Mouse (Mus musculus) MEL (cell line): ENCODE results near the gene Col2a1. TPM values are rescaled to one million over a fixed set of nuclear protein-coding genes. Genes with fewer than 3 reads are reported as not detected.

Experiments used
- DNase-seq: peaks from one replicate; pipeline ENCODE4 v3.0.0; 2011; ENCODE audit warnings: low read depth, low spot score
- H3K27ac ChIP-seq: 2 replicates; pipeline ENCODE4 v1.5.1; 2012; ENCODE audit warnings: low read depth, mild to moderate bottlenecking, control low read depth, low read length, moderate library complexity; ENCODE audit not compliant: control insufficient read depth
- H3K27me3 ChIP-seq, 2 experiments: fragments of 150-350 bp in 1 of 2; sonication (generic) in 1 of 2; 2 replicates each; pipeline ENCODE4 v1.6.1; 2012; ENCODE audit warnings: low read length in 2 of 2, mild to moderate bottlenecking in 2 of 2, improper control_type of control experiment in 1 of 2, moderate library complexity in 1 of 2; ENCODE audit not compliant: insufficient read depth in 2 of 2, control insufficient read depth in 1 of 2
- H3K36me3 ChIP-seq, 2 experiments: 2 replicates each; pipeline ENCODE4 v1.6.1; 2012 to 2014; ENCODE audit warnings: low read length in 2 of 2, improper control_type of control experiment in 1 of 2, inconsistent platforms in 1 of 2, mild to moderate bottlenecking in 1 of 2; ENCODE audit not compliant: insufficient read depth in 2 of 2, control insufficient read depth in 1 of 2
- H3K4me1 ChIP-seq, 2 experiments: fragments of 150-350 bp in 1 of 2; sonication (generic) in 1 of 2; 2 replicates each; pipeline ENCODE4 v1.6.1; 2012; ENCODE audit warnings: low read length in 2 of 2, improper control_type of control experiment in 1 of 2, mild to moderate bottlenecking in 1 of 2; ENCODE audit not compliant: insufficient read depth in 2 of 2, control insufficient read depth in 1 of 2
- H3K4me3 ChIP-seq, 2 experiments: fragments of 150-350 bp in 1 of 2; sonication (generic) in 1 of 2; 2 replicates each; pipeline ENCODE4 v1.5.1; 2012; ENCODE audit warnings: low read depth in 2 of 2, low read length in 2 of 2, mild to moderate bottlenecking in 2 of 2, moderate library complexity in 2 of 2, control low read depth in 1 of 2, improper control_type of control experiment in 1 of 2; ENCODE audit not compliant: control insufficient read depth in 1 of 2, insufficient read depth in 1 of 2
- H3K79me2 ChIP-seq: 2 replicates; pipeline ENCODE4 v1.6.1; 2012; ENCODE audit warnings: mild to moderate bottlenecking, low read length, moderate library complexity; ENCODE audit not compliant: control insufficient read depth, poor library complexity, insufficient read depth
- H3K9ac ChIP-seq: 2 replicates; pipeline ENCODE4 v1.6.1; 2012; ENCODE audit warnings: low read depth, mild to moderate bottlenecking, control low read depth, low read length, moderate library complexity; ENCODE audit not compliant: control insufficient read depth, poor library complexity, severe bottlenecking
- H3K9me3 ChIP-seq: fragments of 150-350 bp; sonication (generic); replicated peaks from 2 replicates; pipeline ENCODE4 v1.6.1; 2012; ENCODE audit warnings: mild to moderate bottlenecking, low read length, improper control_type of control experiment, moderate library complexity; ENCODE audit not compliant: insufficient read depth
- E2F4 ChIP-seq: IDR thresholded peaks from 2 replicates; pipeline ENCODE4 v1.6.1; 2011; ENCODE audit warnings: low read depth, low read length, improper control_type of control experiment, borderline replicate concordance
- EP300 ChIP-seq, 2 experiments: IDR thresholded peaks; 2 replicates each; pipeline ENCODE4 v1.6.1; 2011; ENCODE audit warnings: improper control_type of control experiment in 2 of 2, low read length in 2 of 2, low read depth in 1 of 2, mild to moderate bottlenecking in 1 of 2
- HCFC1 ChIP-seq: IDR thresholded peaks from 2 replicates; pipeline ENCODE4 v1.6.1; 2012; ENCODE audit warnings: low read depth, mild to moderate bottlenecking, inconsistent platforms, low read length, improper control_type of control experiment, moderate library complexity
- MAFK ChIP-seq: IDR thresholded peaks from 2 replicates; pipeline ENCODE4 v1.6.1; 2011; ENCODE audit warnings: low read depth, mild to moderate bottlenecking, low read length, improper control_type of control experiment, borderline replicate concordance
- MYC ChIP-seq: IDR thresholded peaks from 2 replicates; pipeline ENCODE4 v1.6.1; 2011; ENCODE audit warnings: low read depth, mild to moderate bottlenecking, low read length, improper control_type of control experiment, moderate library complexity
- POLR2A ChIP-seq, 2 experiments: IDR thresholded peaks; 2 replicates each; pipeline ENCODE4 v1.6.1; 2011 to 2012; ENCODE audit warnings: low read length in 2 of 2, mild to moderate bottlenecking in 2 of 2, control low read depth in 1 of 2, improper control_type of control experiment in 1 of 2, low read depth in 1 of 2, moderate library complexity in 1 of 2; ENCODE audit not compliant: control insufficient read depth in 1 of 2, insufficient read depth in 1 of 2, poor library complexity in 1 of 2
- POLR2AphosphoS5 ChIP-seq: IDR thresholded peaks from 2 replicates; pipeline ENCODE4 v1.6.1; 2012; ENCODE audit warnings: low read depth, borderline replicate concordance, mild to moderate bottlenecking, inconsistent platforms, low read length, moderate library complexity, mixed read lengths
- SMC3 ChIP-seq: IDR thresholded peaks from 2 replicates; pipeline ENCODE4 v1.6.1; 2011; ENCODE audit warnings: low read depth, low read length, improper control_type of control experiment
- TAL1 ChIP-seq: IDR thresholded peaks from 2 replicates; pipeline ENCODE4 v1.6.1; 2012; ENCODE audit warnings: mild to moderate bottlenecking, inconsistent platforms, low read length, moderate library complexity, mixed read lengths
- TBP ChIP-seq: IDR thresholded peaks from 2 replicates; pipeline ENCODE4 v1.8.0; 2011; ENCODE audit warnings: low read depth, low read length, improper control_type of control experiment
- USF1 ChIP-seq: IDR thresholded peaks from 2 replicates; pipeline ENCODE4 v1.6.1; 2014; ENCODE audit warnings: low read depth, mild to moderate bottlenecking, inconsistent platforms, low read length, improper control_type of control experiment, moderate library complexity
- ZKSCAN1 ChIP-seq: IDR thresholded peaks from 2 replicates; pipeline ENCODE4 v1.6.1; 2012; ENCODE audit warnings: low read depth, mild to moderate bottlenecking, inconsistent platforms, low read length, improper control_type of control experiment, moderate library complexity
- ZNF384 ChIP-seq: IDR thresholded peaks from 2 replicates; pipeline ENCODE4 v1.6.1; 2012; ENCODE audit warnings: low read depth, mild to moderate bottlenecking, inconsistent platforms, low read length, improper control_type of control experiment
- polyA plus RNA-seq, 2 experiments: library from polyadenylated mRNA; stranded (reverse) in 1 of 2; unstranded in 1 of 2; fragments of >175 nt in 1 of 2; fragments of >200 nt in 1 of 2; gene quantifications; 2 replicates each; pipeline versions ENCODE4 v1.2.1 to v1.2.4; 2012; ENCODE audit warnings: low replicate concordance in 2 of 2, low read depth in 1 of 2; ENCODE audit not compliant: insufficient read length in 2 of 2, insufficient read depth in 1 of 2, missing spikeins in 1 of 2
- total RNA-seq: library from RNA; depleted of rRNA; stranded (reverse); fragments of 300-350 nt; gene quantifications from 2 replicates; pipeline ENCODE4 v1.2.3, GENCODE M21; 2012

Gene Col2a1
- total and polyA plus RNA-seq, 3 experiments: 0.04 TPM; not detected in 1

DNA sequence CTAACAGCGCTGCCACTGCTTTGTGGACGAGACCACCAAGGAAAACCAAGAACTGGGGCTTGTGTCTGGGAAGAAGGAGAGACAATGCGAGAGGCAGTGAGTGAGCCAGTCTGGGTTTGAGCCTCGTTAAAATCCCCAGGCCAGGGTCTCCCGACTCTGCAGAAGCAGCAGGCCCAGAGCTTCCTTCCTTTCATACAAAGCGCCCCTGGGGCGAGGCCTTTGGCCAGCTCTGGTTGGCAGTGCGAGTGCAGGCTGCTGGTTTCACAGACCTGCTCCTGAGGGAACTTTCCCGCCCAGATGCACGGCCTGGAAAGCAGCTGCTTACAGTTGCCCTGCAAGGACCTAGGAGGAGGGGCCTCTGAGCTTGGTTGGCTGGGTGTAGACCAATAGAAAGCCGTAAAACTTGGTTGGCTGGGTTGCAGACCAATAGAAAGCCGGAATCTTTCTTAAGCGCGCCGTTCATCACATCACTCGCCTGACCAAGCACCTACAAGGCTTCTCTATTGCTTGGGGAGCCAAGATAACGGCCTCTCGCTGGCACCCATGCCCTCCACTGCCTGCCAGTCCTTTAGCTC is 11.7 kb downstream of the Col2a1 start:
- Histone ChIP-seq H3K27me3 (peaks cover 0 to 1% of the 10 kb centered on the region in 2 experiments; a peak in 1 of 4 replicates), H3K79me2 (no peaks in the 10 kb centered on the region), H3K27ac (no peak overlapping the region), H3K9me3 (no peaks in the 10 kb centered on the region), H3K36me3 (no peaks in the 10 kb centered on the region), H3K4me3 (no peak overlapping the region), H3K9ac (peak overlapping the region; percentile 5; the same call in 1 of the 2 replicates), H3K4me1 (peaks cover 0 to 3% of the 10 kb centered on the region in 2 experiments; a peak in 1 of 4 replicates)
- TF ChIP-seq USF1: no peak
- 0 out of 4 replicates have a peak, but pooled peaks of 1 of the 2 experiments have one; percentile 21 for TF ChIP-seq POLR2A (IDR thresholded peaks at IDR 0.05; ENCODE audit: control insufficient read depth in 1 of 2, insufficient read depth in 1 of 2, low read depth in 1 of 2, low read length in 2 of 2, poor library complexity in 1 of 2)
- DNase-seq: peak; percentile 62

DNA sequence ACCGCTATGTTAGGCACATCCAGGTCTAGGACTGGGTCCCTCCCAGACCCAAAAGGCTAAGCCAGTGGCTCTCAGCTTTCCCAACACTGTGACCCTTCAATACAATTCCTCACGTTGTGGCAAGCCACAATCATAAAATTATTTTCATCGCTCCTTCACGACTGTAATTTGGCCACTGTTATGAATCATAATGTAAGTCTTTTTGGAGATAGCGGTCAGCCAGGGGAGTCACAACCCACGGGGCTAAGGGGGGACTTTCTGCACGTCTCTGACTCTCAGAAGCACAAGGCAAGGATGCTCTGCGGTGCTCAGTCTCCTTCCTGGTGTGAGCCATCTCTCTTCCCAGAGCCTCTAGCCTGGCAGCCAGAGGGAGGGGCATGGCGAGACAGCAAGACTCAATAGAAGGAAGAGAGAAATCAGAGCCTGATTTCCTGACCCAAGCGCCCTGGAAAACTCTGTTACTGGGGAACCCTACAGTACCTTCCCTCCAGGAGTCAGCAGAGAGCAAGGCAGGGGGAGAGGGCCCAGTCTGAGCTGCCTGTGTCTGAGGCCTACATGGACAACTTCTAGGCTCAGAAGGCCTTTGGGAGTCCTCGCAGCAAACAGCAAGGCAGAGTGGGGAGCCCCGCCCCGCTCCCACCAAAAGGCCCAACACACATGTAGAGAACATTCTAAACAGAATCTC is 12.3 kb downstream of the Col2a1 start:
- TF ChIP-seq TBP (no peak), POLR2A (IDR thresholded peaks at IDR 0.05; ENCODE audit: control insufficient read depth in 1 of 2, insufficient read depth in 1 of 2, low read depth in 1 of 2, low read length in 2 of 2, poor library complexity in 1 of 2) (no peak), HCFC1 (no peak), ZKSCAN1 (no peak), TAL1 (no peak), MYC (no peak), ZNF384 (no peak)
- TF ChIP-seq, all 39 proteins: peak for 0
- H3K4me3 ChIP-seq: no peak overlapping the region
- H3K9ac ChIP-seq: peak overlapping the region; percentile 5; the same call in 1 of the 2 replicates
- peaks cover 0 to 3% of the 10 kb centered on the region in 2 experiments; a peak in 1 of 4 replicates for H3K4me1 ChIP-seq
- H3K9me3 ChIP-seq: no peaks in the 10 kb centered on the region
- no peak overlapping the region for H3K27ac ChIP-seq
- H3K27me3 ChIP-seq: peaks cover 0 to 1% of the 10 kb centered on the region in 2 experiments; a peak in 1 of 4 replicates
- no peaks in the 10 kb centered on the region for H3K79me2 ChIP-seq
- no peaks in the 10 kb centered on the region for H3K36me3 ChIP-seq
- no peak for DNase-seq

DNA sequence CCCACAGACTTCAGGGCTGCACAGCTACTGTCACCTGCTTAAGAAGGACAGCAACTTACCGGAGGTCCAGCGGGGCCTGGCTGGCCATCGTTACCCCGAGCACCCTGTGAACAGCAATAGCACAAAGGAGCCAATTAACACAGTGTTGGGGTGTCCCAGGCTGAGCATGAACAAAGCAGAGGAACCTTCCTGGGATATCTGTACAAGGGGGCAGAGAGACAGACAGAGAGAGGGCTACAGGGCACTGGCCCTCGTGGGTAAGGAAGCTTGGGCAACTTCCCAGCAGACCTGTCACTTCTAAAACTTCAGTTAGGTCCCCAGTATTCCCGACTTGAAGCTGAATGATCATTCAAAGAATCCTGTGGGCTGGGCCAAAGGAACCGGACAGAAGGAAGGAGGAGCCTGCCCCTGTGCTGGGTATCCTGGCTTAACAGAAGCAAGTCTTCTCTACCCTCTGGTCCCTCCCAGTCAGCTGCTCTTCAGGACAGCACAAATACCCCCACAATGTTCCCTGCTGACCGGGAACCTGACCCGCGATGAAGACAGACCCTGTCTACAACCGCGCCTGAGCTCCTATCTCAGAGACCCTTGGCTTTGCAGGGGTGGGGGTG is 13.1 kb downstream of the Col2a1 start:
- Histone ChIP-seq H3K27ac (no peak overlapping the region), H3K36me3 (no peaks in the 10 kb centered on the region), H3K9ac (no peak overlapping the region), H3K27me3 (peaks cover 0 to 1% of the 10 kb centered on the region in 2 experiments; a peak in 1 of 4 replicates), H3K4me1 (peaks cover 0 to 3% of the 10 kb centered on the region in 2 experiments; a peak in 1 of 4 replicates), H3K79me2 (no peaks in the 10 kb centered on the region), H3K9me3 (no peaks in the 10 kb centered on the region), H3K4me3 (no peak overlapping the region)
- TF ChIP-seq ZKSCAN1: no peak
- no peak for TF ChIP-seq MAFK
- TF ChIP-seq SMC3: no peak
- no peak for TF ChIP-seq POLR2A (IDR thresholded peaks at IDR 0.05; ENCODE audit: control insufficient read depth in 1 of 2, insufficient read depth in 1 of 2, low read depth in 1 of 2, low read length in 2 of 2, poor library complexity in 1 of 2)
- no peak for TF ChIP-seq E2F4
- TF ChIP-seq EP300 (IDR thresholded peaks at IDR 0.05; ENCODE audit: low read depth in 1 of 2, low read length in 2 of 2): no peak
- TF ChIP-seq POLR2AphosphoS5: no peak
- DNase-seq: no peak
